Mouse (Mus musculus): ENCODE results near the gene Fndc11.

The Fndc11 gene

DNA sequence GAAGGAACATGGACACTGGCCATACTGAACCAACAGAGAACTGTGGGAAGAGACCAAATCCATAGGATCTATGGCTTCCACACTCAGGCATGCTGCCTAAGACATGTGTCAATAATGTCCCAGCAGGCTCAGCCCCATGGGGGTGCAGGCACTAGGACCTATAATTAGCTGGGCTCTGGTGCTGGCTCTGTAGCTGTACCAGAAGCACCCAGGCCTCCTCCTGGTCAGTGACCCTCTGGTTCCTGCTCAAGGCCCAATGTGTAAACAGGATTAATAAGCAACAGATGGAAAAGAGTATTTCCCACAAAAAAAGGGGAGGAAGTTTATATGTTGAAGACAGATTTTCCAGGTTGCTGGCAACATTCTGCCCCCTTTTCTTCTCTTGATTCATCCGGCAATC, 33.4 kb downstream of the Fndc11 start:
- no peak for DNase-seq (ENCODE audit: low spot score in 2 of 2)

- no peak for DNase-seq (ENCODE audit: low spot score in 2 of 2)
These were observed 47.0 kb downstream of the Fndc11 start for GRCm38 (mm10) chr2:181266839-181267238.

GRCm38 (mm10) chr2:181272092-181272491, 52.3 kb downstream of the Fndc11 start:
- DNase-seq (ENCODE audit: low spot score in 2 of 2), result no peak
